Mouse (Mus musculus) hindlimb bud, embryonic 11.5 days (tissue): Measurements from ENCODE around the gene Synpo2.

ENCODE experiments used
- DNase-seq: peaks from one replicate; pipeline ENCODE4 v3.0.0-alpha.2; 2012; ENCODE audit warnings: low read depth, low spot score; ENCODE audit errors: extremely low spot score

The Synpo2 gene

DNA sequence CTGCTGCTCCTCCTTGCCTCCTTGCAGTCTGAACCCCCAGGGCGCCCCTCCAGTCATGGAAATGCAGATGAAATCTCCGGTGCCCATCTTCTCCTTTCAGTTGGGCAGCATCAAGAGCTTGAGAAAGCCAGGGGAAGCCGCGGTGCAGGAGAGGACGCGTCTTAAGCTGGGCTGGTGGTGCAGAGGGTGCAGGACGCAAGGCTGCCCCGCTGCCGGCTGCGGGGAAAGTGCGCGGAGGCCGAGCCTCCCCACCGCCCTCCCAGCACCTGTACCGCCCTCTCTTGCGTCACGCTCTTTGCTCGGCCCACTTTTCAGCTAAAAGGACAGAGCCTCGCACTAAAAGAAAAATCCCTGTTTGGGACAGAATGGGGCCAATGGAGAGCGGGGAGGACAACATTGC, at the start of gene Synpo2:
Gene Synpo2 (minus strand): TSS at position 229 of the 400 bp plus-strand sequence.
- DNase-seq, result no peak

DNA sequence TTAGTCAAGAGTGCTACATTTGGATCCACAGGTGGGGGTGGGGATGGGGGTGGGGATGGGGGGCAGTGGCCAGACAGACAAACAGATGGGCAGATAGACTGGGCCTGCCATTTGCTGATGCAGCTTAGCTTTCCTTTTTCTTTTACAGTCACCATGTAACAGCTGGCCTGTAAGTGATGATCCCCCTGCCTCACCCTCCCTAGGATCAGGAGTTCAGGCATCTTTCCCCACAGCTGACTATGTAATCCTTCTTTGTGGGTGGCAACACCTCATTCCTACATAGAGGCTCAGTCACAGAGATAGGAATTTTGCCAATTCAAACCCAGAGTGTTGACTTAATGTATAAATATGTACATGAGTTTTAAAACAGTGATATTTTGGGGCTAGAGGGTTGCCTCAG, 49.7 kb upstream of the Synpo2 start:
- DNase-seq, result no peak

DNA sequence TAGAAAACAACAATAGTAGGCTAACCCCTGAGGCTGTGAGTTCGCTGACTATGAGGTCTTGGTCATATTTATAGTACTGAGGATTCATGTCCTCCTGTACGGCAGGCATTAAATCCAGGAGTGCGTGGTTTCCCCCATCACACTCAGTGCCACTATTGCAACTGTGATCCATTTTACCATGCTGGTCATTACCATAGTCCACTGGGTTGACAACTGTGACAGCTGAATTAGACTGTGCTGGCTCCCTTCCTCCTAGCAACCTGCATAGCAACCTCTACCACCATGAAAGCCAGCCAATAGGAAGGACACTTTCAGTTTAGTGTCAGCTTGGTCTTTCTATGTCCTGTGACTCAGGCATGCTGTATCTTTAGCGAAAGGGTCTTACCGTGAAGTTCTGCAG, 48.3 kb upstream of the Synpo2 start:
- no peak for DNase-seq

DNA sequence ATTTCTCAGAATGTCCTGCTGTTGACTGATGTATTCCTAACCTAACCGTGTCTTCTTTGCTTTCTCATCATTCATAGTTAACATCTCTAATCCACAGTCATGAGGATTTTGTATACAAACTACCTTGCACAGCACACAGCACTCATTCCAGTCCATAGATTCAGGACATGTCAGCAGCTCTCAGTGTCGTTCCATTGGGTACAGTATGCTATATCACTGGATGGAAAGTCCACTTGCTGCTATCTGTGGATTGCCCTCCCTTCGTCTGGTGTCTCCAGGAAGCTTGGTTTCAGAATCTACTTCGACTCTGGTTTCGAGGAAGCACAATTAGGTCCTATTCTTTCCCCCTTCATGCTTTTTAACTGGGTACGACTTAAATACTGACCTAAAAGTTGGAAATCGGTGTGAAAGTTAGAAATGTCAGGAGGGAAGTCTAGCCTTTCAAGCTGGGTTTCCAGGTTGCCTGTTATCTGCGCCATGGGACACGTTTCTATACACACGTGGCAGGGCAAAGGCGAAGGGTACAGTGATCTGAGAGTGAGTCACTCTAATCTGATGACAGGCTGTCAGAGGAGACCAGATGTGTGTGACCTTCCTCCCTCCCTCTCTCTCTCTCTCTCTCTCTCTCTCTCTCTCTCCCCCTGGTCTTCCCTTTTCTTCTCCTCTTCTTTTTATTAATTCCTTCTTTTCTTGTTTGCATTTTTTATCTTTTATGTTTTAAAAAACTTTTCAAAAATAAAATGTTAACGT, 47.1 kb upstream of the Synpo2 start:
- DNase-seq, result no peak

DNA sequence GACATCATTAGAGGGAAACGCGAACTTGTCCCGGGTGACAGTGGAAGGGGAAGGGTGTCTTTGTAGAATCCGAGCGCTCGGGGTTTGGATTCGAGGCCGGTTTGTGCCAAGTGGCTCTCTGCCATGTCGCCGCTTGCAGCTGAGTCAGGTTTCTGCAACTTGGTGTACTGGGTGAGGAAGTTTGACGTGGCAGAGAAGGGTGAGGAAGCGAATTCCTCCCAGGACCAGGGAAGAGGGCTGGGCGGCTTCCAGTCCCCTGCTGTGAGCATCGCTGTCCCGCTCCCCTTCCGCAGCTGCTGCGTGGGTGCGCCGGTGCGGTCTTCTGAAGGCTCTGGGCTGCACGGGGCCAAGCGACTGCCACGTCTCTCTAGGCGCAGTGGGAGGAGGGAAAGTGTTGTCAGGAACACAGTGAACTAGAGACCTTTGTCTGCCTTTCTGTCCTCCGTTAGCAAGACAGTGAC, 31.8 kb upstream of the Synpo2 start:
- no peak for DNase-seq

DNA sequence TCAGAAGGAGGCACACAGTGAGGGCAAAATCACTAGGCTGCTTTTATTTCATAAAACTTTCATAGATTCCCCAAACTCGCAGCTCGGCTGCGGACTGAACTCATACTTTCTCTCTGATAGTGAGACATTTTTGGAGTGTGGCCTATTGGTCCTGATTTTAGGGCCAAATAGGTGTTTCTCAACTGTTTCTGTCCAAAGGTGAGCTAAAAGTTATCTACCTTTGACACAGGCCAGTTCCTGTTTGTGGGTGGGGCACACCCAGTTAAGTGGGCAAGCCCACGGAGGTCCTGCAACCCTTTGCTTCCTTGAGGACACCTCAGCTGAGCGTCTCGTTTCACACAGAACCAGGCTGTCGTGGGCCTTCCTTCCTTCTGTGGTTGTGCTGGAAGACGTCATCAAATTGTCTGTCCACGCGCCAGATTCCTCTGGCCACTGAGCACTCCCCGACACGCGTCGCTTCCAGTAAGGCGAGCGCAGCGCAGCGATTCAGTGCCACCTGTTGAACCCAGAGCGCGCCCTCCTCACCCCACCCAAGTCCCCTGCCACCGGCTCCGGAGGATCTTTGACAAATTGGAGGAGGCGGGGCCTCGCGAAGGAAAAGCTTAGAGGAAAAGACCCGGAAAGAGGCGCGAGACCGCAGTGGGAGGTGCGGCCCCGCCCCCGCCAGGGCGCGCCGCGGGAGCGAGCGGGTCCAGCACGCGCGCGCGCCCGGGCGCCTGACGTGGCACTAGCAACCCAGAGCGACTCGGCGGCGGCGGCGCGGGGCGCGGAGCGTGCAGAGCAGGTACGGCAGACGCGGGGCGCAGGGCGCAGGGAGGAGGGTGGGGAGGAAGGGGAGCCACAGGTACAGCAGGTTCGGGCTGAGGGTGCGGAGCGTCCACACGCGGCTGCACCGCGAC, 31.1 kb upstream of the Synpo2 start, which contains the start of gene Sec24d:
Gene Sec24d (plus strand): TSS at position 703 of the 899 bp plus-strand sequence.
- no peak for DNase-seq

DNA sequence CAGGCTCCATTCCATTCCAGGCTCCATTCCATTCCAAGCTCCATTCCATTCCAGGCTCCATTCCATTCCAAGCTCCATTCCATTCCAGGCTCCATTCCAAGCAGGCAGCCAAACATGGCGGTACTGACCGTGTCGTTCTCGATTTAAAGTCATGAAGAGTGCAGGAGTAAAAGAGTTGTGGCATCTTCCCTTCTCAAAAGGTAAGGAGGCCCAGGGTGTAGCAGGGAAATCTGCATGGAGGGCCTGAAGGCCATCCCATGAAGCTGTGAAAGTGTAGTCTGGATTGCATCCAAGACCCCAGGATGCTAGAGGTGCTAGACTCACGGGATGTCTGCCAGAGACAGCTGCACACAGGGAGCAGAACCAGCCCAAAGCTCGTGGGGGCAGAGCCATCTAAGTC, 28.8 kb upstream of the Synpo2 start:
- DNase-seq, result no peak

DNA sequence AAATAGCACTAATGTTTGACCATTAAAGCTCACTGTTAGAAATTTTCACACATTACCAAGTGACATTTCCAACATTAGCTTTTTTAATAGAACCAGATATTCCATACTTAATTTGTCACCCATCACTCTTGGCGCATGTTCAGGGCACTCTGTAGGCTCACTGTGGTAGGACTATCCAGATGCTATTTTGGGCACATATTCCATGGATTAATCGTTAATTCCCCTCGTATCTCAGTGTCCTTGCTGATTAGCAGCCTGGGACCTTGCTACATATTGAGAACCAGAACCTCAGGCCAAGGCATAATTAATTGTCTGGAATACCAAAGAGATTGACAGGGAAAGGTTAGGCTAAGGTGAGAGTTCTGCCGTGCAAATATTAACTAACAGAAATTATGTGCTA, 22.8 kb upstream of the Synpo2 start:
- DNase-seq, result no peak

DNA sequence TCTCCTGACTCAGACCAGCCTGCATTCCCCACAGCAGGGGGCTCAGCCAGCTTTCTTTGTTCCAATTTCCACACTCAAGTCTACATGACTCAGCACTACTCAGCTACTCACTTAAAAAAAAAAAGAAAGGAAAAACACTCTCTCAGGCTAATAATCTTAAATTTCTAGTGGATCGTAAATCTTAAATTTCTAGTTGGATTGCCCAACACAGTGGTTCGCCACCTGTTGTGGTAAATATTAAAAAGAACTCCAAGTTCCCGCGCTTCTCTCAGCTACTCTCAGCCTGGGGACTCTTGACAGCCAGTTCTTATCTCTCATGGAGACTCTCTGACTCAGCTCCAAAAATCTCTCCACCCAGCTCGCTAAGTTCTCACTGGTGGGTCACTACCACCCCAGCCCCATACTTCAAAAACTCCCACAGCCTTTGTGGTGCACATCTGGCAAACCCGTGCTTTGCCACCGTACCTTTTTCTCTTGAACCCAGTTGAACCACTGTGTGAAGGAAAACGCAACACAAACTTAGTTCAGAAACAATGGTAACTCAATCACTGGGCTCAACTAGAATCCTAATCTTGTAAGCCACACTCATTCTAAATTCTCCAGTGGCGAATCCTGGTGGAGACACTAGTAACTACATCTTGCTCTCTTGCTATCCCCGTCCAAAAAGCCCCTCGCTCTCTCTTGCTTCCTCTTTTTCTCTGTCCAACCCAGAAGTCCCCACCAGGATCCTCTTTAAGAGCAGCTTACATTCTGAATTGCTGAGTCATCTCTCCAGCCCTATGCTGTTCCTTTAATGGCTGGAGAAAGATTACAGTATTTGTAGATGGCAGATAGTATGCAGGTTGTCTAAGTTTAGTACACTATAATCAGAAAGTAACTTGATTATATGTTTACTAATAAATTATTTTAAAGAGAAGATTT, 20.5 kb upstream of the Synpo2 start:
- no peak for DNase-seq

DNA sequence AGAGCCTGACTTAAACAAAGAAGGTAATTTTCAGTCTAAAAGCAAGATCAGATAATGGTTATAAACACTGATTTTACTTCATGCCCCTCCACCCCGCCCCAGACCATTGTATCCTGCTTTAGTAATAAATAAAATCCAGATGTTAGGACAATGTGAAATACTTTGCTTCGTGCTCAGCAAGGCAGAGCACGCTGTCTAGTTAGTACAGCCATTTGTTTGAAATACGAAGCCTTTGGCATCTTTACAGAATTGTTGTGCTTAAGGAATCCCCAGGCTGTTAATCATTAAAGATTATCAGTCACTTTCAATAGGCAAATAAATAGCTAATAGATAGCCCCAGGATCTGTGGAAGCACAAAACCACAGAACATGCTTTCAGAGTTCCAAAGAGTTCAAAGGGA, 9.7 kb upstream of the Synpo2 start:
- DNase-seq, result no peak

DNA sequence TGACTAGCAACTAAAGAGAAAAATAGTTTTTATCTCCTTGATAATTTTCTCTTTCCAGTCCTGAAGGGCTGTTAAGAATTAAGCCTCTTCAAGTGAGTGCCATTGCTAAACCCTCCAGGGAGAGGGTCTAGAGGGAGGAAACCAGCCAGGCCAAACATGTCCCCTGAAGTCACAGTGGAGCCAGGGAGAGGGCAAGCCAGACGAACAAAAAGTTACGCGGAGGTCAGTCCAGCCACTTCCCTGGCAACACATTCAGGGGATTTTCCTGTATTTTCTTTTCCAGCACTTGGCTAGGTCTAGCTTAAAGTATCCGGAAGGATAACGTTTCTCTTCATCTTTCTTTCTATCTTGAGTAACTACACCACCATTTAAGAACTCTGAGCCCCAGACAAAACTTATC, 8.4 kb upstream of the Synpo2 start:
- DNase-seq, result no peak

DNA sequence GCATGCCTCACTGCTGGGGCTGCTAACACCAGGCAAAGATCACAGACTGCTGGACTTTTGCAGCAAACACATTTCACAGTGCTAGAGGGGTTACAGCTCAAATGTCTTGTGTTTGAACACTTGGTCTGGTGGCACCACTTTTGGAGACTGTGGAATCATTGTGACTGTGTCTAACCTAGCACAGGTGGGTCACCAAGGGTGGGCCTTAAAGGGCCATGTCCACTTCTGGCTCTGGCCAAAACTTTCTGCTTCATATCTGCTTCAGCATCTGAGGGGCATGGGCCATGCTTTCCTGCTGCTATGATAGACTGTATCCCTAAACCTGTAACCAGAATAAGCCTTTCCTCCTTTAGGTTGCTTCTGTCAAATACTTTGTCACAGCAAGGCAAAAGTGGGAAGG, 1.5 kb upstream of the Synpo2 start:
- DNase-seq, result no peak

DNA sequence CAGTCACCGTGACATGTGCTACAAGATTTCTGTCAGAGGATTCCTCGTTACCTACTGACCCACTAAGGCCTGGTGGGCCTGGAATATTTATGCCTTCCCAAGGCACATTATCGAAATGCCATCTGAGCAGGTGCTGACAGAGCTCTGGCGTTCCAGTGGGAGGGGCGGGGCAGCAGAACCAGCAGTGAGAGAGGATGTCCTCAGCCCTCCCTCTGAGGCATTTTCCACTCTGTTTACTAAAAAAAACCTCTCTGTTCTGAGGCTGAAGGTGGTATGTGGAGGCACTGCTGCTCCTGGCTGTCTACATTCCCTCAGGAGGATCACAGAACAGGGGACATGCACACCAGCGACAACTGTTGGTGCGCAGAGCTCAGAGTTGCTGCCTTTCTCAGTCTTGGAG, 1.1 kb upstream of the Synpo2 start:
- DNase-seq, result no peak

DNA sequence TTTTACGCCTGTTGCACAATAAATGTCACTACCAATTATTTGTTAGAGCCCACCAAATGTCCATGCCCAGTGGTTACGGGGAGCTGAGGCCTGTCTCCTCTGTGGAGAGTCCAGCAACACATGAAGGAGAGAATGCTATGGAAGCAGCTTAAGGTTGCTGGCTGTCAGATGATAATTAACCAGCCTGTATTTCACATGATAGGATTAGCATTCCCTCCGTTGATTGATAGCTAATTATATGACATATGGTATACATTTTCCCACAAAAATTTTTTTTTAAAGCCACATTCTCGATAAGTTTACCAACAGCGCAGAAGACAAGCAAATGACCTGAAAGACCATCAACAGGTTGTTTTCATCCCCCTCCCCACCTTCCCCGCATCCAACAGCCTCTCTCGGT, 454 bp downstream of the Synpo2 start:
- no peak for DNase-seq

DNA sequence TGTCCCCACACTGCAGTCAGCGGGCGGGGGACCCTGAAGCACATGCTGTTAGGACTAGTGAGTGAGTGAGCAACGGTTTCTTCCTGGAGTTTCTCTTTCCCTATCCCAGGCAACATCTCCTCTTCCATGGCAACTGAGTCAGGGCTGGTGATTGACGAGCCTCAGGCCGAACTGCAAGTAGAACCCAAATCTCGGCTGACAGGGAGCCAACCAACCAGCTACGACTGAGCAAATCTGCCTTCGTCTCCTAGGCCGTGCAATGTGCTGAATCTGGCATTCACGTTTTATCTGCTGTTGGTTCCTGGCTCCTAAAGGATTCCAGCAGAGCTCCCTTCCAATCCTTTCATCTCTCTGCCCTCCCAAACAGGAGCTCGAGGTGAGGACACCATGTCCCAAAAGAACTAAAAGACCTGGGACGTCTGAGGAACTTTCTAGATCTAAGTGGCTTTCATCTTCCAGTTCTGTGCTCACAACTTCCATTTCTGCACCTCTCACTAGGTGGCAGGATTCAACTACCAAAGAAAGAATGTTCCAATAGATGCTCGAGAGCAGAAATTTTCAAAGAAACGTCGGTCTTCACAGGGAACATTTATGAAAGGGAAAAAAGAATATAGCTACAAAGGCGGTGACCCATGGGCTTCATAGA, 1.6 kb downstream of the Synpo2 start:
- no peak for DNase-seq

DNA sequence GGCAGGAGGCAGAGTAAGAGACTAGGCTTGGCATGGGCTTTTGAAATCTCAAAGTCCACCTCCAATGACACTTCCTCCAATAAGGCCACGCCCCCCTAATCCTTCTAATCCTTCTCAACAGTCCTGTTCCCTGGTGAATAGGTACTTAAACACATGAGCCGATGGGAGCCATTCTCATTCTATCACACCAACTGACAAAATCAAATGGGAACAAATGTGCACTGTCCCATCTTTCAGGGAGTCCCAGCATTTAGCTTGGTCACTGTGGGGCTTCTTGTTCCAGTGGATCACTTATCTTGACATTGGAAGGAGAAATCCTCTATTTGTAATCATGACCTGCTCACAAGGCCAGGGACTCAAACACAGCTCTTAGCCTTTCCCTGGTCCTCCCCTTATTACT, 4.3 kb downstream of the Synpo2 start:
- no peak for DNase-seq

DNA sequence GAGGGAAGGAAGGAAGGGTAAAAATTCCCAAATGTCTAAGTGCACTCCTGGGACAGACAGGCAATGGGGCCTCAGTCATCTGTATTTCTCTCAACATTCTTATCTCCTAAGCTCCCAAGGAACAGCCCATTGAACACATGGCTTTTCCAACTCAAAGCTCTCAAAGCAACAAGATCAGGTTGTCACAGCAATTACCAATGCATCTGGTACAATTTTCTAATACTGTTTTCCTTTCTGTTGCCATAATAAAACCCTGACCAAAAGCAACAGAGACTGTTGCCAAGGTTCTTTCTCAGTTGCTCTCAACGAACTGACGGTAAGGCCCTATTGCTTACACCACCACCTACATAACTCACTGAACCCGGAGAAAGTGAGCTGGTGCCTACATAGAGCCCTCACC, 8.7 kb downstream of the Synpo2 start:
- no peak for DNase-seq

DNA sequence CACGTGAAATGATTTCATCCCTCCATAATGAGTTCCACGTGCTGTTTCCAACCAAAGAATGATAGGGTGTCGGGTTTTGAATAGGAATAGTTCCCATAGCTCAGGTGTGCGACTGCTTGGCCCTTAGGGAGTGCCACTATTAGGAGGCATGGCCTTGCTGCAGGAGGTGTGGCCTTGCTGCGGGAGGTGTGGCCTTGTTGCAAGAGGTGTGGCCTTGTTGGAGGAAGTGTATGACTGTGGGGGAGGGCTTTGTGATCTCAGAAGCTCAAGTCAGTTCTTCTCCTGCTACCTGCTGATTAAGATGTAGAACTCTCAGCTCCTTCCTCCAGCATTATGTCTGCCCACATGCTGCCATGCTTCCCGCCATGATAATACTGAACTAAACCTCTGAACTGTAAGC, 17.3 kb downstream of the Synpo2 start:
- DNase-seq, result no peak

DNA sequence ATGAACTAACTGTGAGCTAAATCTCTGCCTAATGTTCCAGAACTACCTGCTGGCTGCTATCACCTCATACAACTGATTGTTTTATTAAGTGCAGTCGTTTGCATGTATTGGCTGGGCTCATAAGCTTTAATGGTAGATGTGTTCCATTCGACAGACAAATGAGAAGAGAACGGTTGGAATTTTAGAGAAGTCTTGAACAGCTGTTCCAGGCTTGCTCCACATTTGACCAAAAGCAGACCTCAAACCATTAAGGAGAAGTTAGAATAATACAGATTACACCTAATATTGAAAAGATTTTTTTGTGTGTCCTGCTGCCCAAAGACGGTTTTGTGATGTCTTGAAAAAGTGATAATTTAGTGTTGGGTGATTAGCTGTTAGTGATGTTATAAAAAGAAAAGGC, 27.1 kb downstream of the Synpo2 start:
- no peak for DNase-seq

DNA sequence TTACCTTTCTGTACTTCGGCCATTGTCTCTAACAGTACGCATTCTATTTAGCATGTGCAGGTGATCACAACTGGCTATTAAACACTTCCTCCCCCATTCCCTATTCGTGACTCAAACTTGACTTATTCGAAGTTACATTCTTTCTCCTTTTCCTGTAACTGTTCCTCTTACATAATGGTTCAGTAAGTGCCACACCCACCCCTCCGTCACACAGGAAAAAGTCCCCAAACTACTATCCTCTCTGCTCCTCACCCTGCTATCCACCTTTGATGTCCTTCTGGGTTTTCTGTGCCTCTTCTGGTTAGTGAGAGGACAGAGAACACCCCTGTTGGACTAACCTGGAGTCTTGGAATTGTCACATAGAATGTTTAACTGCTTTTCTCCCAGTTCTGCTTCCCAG, 28.6 kb downstream of the Synpo2 start:
- DNase-seq, result no peak

DNA sequence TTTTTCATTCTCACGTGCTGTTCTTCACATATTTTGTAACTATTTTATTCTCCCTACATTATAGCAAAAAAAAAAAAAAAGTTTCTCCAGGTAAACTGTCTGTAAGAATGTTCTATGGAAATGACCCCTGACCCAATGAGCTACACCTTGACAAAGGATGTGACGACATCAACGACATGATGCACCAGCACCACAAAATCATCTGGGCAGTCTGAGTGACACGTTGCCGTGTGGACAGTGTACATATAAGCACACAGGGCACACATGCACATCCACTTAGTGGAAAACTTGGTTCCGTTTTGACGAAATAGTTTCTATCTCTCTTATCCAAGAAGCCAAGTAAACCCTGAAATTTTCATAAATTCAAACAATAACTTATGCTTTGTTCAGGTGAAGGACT, 30.5 kb downstream of the Synpo2 start:
- no peak for DNase-seq
